Mouse (Mus musculus) megakaryocyte progenitor cell, adult 5-6 weeks (primary cell): Measurements from ENCODE around the gene Emilin2. TPM values are rescaled to one million over a fixed set of nuclear protein-coding genes. Genes with fewer than 3 reads are reported as not detected.

Source experiments
- ATAC-seq: replicated peaks from 2 replicates; pipeline ENCODE4 v1.8.0; 2016; ENCODE audit warnings: mild to moderate bottlenecking, moderate TSS enrichment, inconsistent platforms; ENCODE audit not compliant: poor library complexity
- total RNA-seq, 2 experiments: library from RNA; stranded (forward) in 1 of 2; stranded (reverse) in 1 of 2; fragments of 157-497, 149-512 nt in 1 of 2; fragments of 200-1000 nt in 1 of 2; gene quantifications; 2 replicates each; pipeline versions ENCODE4 v1.2.3 to v1.2.4; 2015 to 2017

Gene Emilin2
- total RNA-seq, 2 experiments from 2014 or later, result 16.3 to 20.0 TPM

GRCm38 (mm10) chr17:71208376-71208775 is 103.4 kb downstream of the Emilin2 start:
- ATAC-seq, result no peak

GRCm38 (mm10) chr17:71207268-71207667 is 104.5 kb downstream of the Emilin2 start:
- no peak for ATAC-seq

GRCm38 (mm10) chr17:71206136-71206893 is 105.5 kb downstream of the Emilin2 start:
- ATAC-seq, result 0 out of 2 replicates have a peak, but pooled peaks have one; percentile 18

- ATAC-seq, result peak; percentile 7
These were observed 107.0 kb downstream of the Emilin2 start for GRCm38 (mm10) chr17:71204809-71205091.

- ATAC-seq, result peak; percentile 94
These were observed 107.6 kb downstream of the Emilin2 start for GRCm38 (mm10) chr17:71203998-71204808.

Other genes starting within 250 kb of the Emilin2 start
- 18.9 and 26.4 TPM in 2 replicates for gene Lpin2, start 129.4 kb downstream of the Emilin2 start, total RNA-seq (2015)
- 26.1 and 47.3 TPM in 2 replicates for gene Lpin2, start 129.4 kb downstream of the Emilin2 start, total RNA-seq (2017)
- gene Gm4707, start 147.9 kb upstream of the Emilin2 start, total RNA-seq (2015), result 2.4 and 4.3 TPM in 2 replicates
- gene Gm4707, start 147.9 kb upstream of the Emilin2 start, total RNA-seq (2017), result 3.0 and 4.0 TPM in 2 replicates
- gene Smchd1, start 163.4 kb upstream of the Emilin2 start, total RNA-seq (2015), result 162 and 180 TPM in 2 replicates
- gene Smchd1, start 163.4 kb upstream of the Emilin2 start, total RNA-seq (2017), result 196 and 241 TPM in 2 replicates
- 51.2 and 57.3 TPM in 2 replicates for gene Ndc80, start 214.9 kb upstream of the Emilin2 start, total RNA-seq (2015)
- gene Ndc80, start 214.9 kb upstream of the Emilin2 start, total RNA-seq (2017), result 75.0 and 91.7 TPM in 2 replicates
- gene Spdya, start 240.1 kb upstream of the Emilin2 start, total RNA-seq (2015), result not detected in 2 replicates
- gene Spdya, start 240.1 kb upstream of the Emilin2 start, total RNA-seq (2017), result not detected in 2 replicates